Mouse (Mus musculus): ENCODE measurements at regions not wholly inside any gene's neighbourhood (a gene's known extent, or its start where the extent isn't known, plus 50 kb on each side); places are given as distances from the start of the nearest gene placed in this dataset.
A peak's percentile ranks its signal among the peaks of the same experiment; 100 is the strongest.

DNA sequence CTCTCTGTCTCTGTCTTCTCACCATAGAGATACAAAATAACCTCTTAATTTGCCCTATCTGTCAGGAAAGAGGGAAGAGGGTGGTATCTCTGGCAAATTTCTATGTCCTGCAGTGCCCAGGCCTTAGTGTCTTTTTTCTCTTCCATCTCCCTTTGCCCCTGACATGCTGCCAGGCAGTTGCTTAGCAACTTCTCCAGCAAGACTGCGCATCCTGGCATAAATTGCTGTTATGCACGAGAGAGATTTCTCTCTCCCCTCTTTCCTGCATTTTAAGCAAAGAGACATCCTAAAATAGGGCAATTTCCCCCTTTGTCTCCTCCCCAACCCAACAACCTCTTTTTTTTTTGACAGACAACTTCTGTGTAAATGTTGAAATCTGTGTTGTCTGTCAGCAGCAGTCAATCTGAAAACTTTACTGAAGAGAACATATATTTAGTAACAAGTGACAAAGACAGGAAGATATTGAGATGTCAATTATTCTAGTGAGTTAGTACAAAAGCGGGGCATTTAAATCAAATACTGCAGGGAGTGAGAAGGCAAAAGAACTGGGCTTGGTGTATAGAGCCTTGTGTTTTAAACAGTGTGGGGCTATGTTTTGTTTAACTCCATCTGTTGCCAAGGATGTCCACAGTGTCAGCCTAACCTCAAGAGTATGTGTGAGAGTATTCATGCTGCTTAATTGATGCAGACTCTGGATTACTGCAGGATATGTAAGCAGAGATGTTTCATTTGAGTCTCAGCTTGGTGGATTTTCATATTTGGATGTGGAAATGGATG, 2745.7 kb upstream of the Lrrc6 start:
- Histone ChIP-seq H3K9me3 (no peaks in the 10 kb centered on the region), H3K4me3 (no peak overlapping the region), H3K27ac (no peak overlapping the region), H3K27me3 (replicated peaks) (no peaks in the 10 kb centered on the region), H3K36me3 (no peaks in the 10 kb centered on the region), H3K9ac (no peak overlapping the region), H3K4me1 (no peaks in the 10 kb centered on the region; the same call in 1 of the 2 replicates), H3K4me2 (replicated peaks) (no peak overlapping the region)
- peak; percentile 68 for ATAC-seq (ENCODE audit: low FRiP score, low read depth)
- 41% methylated on average over 3 of the region's 3 CpGs for WGBS

DNA sequence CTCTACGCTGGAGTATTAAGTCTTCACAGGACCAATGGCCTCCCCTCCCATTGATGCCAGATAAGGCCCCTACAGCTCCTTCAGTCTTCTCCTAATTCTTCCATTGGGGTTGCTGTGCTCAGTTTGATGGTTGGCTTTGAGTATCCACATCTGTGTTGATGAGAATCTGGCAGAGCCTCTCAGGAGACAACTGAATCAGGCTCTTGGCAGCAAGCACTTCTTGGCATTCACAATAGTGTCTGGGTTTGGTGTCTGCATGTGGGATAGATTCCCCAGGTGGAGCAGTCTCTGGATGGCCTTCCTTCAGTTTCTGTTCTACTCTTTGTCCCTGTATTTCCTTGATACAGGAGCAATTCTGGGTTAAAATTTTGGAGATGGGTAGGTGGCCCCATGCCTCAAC, 2734.6 kb upstream of the Lrrc6 start:
- no peaks in the 10 kb centered on the region for H3K4me1 ChIP-seq
- no peak overlapping the region for H3K9ac ChIP-seq
- WGBS = 83% methylated on average over 1 of the region's 1 CpGs
- no peak overlapping the region for H3K4me2 ChIP-seq (replicated peaks)
- H3K9me3 ChIP-seq = no peaks in the 10 kb centered on the region
- no peak overlapping the region for H3K4me3 ChIP-seq
- H3K27me3 ChIP-seq (replicated peaks) = no peaks in the 10 kb centered on the region
- ATAC-seq (ENCODE audit: low FRiP score, low read depth) = no peak
- H3K27ac ChIP-seq = no peak overlapping the region
- H3K36me3 ChIP-seq = no peaks in the 10 kb centered on the region

DNA sequence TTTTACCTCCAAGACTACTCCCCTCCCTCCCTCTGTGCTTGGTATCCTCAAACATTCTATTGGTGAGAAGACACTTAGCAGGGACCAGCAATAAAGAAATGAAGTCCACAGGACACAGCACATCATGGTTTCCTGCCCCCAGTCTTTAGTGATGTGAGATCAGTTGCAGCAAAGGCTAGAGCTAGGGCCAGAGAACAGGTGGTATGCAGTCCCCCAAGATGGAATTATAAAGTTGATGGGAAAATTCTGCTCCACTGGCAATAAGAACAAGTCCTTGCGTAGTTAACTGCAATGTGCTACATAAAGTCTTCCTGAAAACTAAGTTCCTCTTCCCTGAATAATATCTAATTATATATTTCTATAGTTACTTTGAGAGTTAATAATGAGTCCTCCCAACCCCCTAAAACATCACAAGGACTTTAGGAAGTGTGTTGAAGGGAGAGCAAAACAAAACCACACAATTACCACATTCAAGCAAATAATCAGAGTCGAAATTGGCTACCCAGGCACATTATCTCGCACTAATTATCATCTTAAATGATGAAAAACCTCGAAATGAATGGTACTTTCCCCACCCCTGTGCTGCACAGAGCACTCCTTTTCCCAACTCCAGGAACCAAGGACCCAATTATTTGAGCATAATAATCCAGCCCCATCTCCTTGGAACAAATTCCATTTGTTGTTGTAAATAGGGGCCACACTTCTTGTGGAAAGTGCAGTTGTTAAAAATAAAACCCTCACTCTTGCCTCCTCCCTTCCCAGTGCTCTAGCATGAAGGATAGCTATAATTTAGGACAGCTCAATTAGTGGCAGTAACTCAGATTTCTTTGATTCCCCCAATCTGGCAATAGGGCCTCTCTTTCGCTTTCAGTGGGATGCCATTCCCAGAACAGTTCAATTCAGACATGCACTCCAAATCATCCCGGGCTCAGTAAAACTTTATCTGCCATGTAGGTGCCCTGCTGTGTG, 2724.2 kb upstream of the Lrrc6 start:
- no peaks in the 10 kb centered on the region for H3K27me3 ChIP-seq (replicated peaks)
- no peaks in the 10 kb centered on the region for H3K9me3 ChIP-seq
- no peak overlapping the region for H3K4me2 ChIP-seq (replicated peaks)
- ATAC-seq (ENCODE audit: low FRiP score, low read depth) = no peak
- H3K9ac ChIP-seq = no peak overlapping the region
- 71% methylated on average over 6 of the region's 6 CpGs for WGBS
- no peak overlapping the region for H3K27ac ChIP-seq
- H3K4me1 ChIP-seq = no peaks in the 10 kb centered on the region
- no peak overlapping the region for H3K4me3 ChIP-seq
- no peaks in the 10 kb centered on the region for H3K36me3 ChIP-seq

DNA sequence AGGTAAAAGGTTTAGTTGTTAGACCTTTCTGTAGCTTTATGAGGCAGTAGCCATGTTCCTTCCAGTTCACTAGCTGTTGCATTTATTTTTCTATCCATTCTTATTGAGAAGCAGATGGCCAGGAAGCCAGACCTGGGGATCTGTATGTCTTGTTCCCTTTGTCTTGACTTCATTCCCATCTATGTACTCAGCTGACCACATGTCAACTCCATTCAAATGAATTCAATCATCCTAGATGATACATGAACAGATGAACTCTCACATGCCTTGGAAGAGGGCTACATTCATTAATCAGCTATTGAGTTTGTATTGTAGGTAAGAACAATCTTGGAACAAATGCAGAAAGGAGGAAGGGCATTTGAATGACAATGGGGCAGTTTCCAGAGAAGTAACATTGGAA, 2722.7 kb upstream of the Lrrc6 start:
- H3K9me3 ChIP-seq = no peaks in the 10 kb centered on the region
- no peaks in the 10 kb centered on the region for H3K27me3 ChIP-seq (replicated peaks)
- H3K27ac ChIP-seq = no peak overlapping the region
- H3K4me1 ChIP-seq = no peaks in the 10 kb centered on the region
- H3K36me3 ChIP-seq = no peaks in the 10 kb centered on the region
- H3K9ac ChIP-seq = no peak overlapping the region
- ATAC-seq (ENCODE audit: low FRiP score, low read depth) = no peak
- H3K4me2 ChIP-seq (replicated peaks) = no peak overlapping the region
- H3K4me3 ChIP-seq = no peak overlapping the region

DNA sequence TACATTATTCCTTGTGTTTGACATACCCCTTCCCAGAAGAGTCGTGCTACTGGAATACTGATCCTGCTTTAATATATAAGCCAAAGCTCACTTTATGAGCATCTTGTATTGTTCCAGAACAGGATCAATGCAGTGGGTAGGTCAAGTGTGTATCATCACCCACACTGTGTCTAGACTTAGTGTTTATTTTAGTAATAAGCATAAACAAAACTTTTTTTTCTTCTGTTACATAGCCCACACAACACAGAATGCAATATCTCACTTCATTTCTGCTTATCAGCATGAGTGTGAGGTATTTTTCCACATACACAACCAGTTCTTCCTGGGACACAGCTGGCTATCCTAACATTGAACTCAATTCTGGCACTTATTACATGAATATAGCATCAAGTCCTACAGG, 2721.7 kb upstream of the Lrrc6 start:
- Histone ChIP-seq H3K27ac (no peak overlapping the region), H3K9me3 (no peaks in the 10 kb centered on the region), H3K36me3 (no peaks in the 10 kb centered on the region), H3K27me3 (replicated peaks) (no peaks in the 10 kb centered on the region), H3K9ac (no peak overlapping the region), H3K4me3 (no peak overlapping the region), H3K4me2 (replicated peaks) (no peak overlapping the region), H3K4me1 (no peaks in the 10 kb centered on the region)
- ATAC-seq (ENCODE audit: low FRiP score, low read depth) = no peak
- 79% methylated on average over 1 of the region's 1 CpGs for WGBS
